Comparison of ENCODE assay signal across 19 mouse cellular contexts in genomic region chr9:69320635-69321027, GRCm38 (mm10).
A peak's percentile ranks its signal among the peaks of the same experiment; 100 is the strongest.
DNase-seq lines count a peak whose midpoint lies in the region; ATAC-seq and TF ChIP-seq lines count a peak whose summit lies in the region.
"Had no signal": no experiment of that assay in that cellular context is flagged by ENCODE, and none has a peak within 500 bp of the region (broad histone marks: within the 10 kb centered on the region; RNA-seq: fewer than 3 reads in every experiment).

No protein-coding gene starts in this region.

- H3K4me1 ChIP-seq in heart, embryonic 16.5 days (ENCODE audit: control insufficient read depth, insufficient read depth, low read length), result peaks cover 30% of the 10 kb centered on the region
- H3K4me1 ChIP-seq in kidney, postnatal 0 days (replicated peaks; ENCODE audit: insufficient read depth, low read length), result peaks cover 10% of the 10 kb centered on the region
- H3K4me1 ChIP-seq in midbrain, embryonic 14.5 days (ENCODE audit: control insufficient read depth, insufficient read depth, low read length), result no peaks in the 10 kb centered on the region
- peaks cover 5% of the 10 kb centered on the region; the same call in 1 of the 2 replicates for H3K4me1 ChIP-seq in midbrain, embryonic 13.5 days (replicated peaks)
- H3K4me1 ChIP-seq: hindbrain, embryonic 13.5 days had no signal

- H3K36me3 ChIP-seq in heart, embryonic 16.5 days (ENCODE audit: control insufficient read depth, insufficient read depth), result no peaks in the 10 kb centered on the region
- no peaks in the 10 kb centered on the region for H3K36me3 ChIP-seq in kidney, postnatal 0 days (ENCODE audit: insufficient read depth, low read length)
- H3K36me3 ChIP-seq in midbrain, embryonic 14.5 days (ENCODE audit: control insufficient read depth, insufficient read depth, low read length), result no peaks in the 10 kb centered on the region
- H3K36me3 ChIP-seq in midbrain, embryonic 13.5 days, result no peaks in the 10 kb centered on the region
- H3K36me3 ChIP-seq: hindbrain, embryonic 13.5 days; limb, embryonic 13.5 days; liver, embryonic 15.5 days; neural tube, embryonic 13.5 days had no signal

- H3K27me3 ChIP-seq in heart, embryonic 16.5 days (ENCODE audit: control insufficient read depth, insufficient read depth, low read length), result no peaks in the 10 kb centered on the region
- no peaks in the 10 kb centered on the region for H3K27me3 ChIP-seq in kidney, postnatal 0 days (ENCODE audit: insufficient read depth, low read length)
- no peaks in the 10 kb centered on the region for H3K27me3 ChIP-seq in midbrain, embryonic 14.5 days (ENCODE audit: control insufficient read depth, insufficient read depth, low read length)
- no peaks in the 10 kb centered on the region for H3K27me3 ChIP-seq in midbrain, embryonic 13.5 days
- H3K27me3 ChIP-seq: hindbrain, embryonic 13.5 days; liver, embryonic 15.5 days; neural tube, embryonic 13.5 days had no signal

- H3K9ac ChIP-seq in heart, embryonic 16.5 days (ENCODE audit: low read length), result no peak overlapping the region
- no peak overlapping the region for H3K9ac ChIP-seq in kidney, postnatal 0 days (ENCODE audit: low read depth, low read length)
- H3K9ac ChIP-seq in midbrain, embryonic 14.5 days (replicated peaks; ENCODE audit: low read length), result no peak overlapping the region
- H3K9ac ChIP-seq in midbrain, embryonic 13.5 days (replicated peaks), result no peak overlapping the region
- H3K9ac ChIP-seq: hindbrain, embryonic 13.5 days; limb, embryonic 13.5 days; liver, embryonic 15.5 days; neural tube, embryonic 13.5 days had no signal

- no peak for DNase-seq in heart, postnatal 10 days
- peak; percentile 73 for DNase-seq in kidney, postnatal 0 days (ENCODE audit: low spot score)
- DNase-seq in kidney, adult 9 months, result no peak
- peak; percentile 71 for DNase-seq in midbrain, embryonic 14.5 days
- DNase-seq in thymus, postnatal 25 days, result no peak
- DNase-seq: adrenal gland, adult 2 months; cerebellum, adult 8-10 months; heart, adult 18-20 months; kidney, adult 11 months; kidney, postnatal 36 days; lung, postnatal 4 days; right cerebral cortex, adult 18-20 months; thymus, postnatal 14 days had no signal

- 59% methylated on average over 3 of the region's 3 CpGs for WGBS in heart, embryonic 16.5 days
- 42% methylated on average over 3 of the region's 3 CpGs for WGBS in kidney, postnatal 0 days
- whole genome bisulfite sequencing in midbrain, embryonic 14.5 days, result 64% methylated on average over 3 of the region's 3 CpGs
- WGBS in midbrain, embryonic 13.5 days, result 67% methylated on average over 3 of the region's 3 CpGs

- no peak for ATAC-seq in heart, embryonic 16.5 days (replicated peaks; ENCODE audit: extremely low read depth, insufficient read depth, low FRiP score)
- no peak for ATAC-seq in kidney, postnatal 0 days (replicated peaks; ENCODE audit: low FRiP score, low read depth)
- ATAC-seq in midbrain, embryonic 14.5 days (ENCODE audit: low FRiP score, low TSS enrichment), result no peak
- no peak for ATAC-seq in midbrain, embryonic 13.5 days

- peak overlapping the region; percentile 2; the same call in 1 of the 2 replicates for H3K27ac ChIP-seq in heart, embryonic 16.5 days (ENCODE audit: low read length)
- H3K27ac ChIP-seq in kidney, postnatal 0 days, result peak overlapping the region; percentile 47
- H3K27ac ChIP-seq in midbrain, embryonic 14.5 days (replicated peaks; ENCODE audit: low read depth, low read length), result no peak overlapping the region
- no peak overlapping the region for H3K27ac ChIP-seq in midbrain, embryonic 13.5 days
- H3K27ac ChIP-seq: hindbrain, embryonic 13.5 days; limb, embryonic 13.5 days; liver, embryonic 15.5 days; neural tube, embryonic 13.5 days had no signal

- TF ChIP-seq CTCF in kidney, postnatal 0 days (IDR thresholded peaks at IDR 0.05; ENCODE audit: low read depth), result peak; percentile 55

- intact Hi-C loops in heart, postnatal 10 days (cut with DNase I), result loop anchor here (5.0 kb wide), 1 partner anchor 668 kb away; the partner anchor contains the start of gene Rora

- no peak overlapping the region for H3K4me3 ChIP-seq in heart, embryonic 16.5 days (ENCODE audit: low read length)
- no peak overlapping the region for H3K4me3 ChIP-seq in kidney, postnatal 0 days (replicated peaks; ENCODE audit: low read depth, low read length)
- H3K4me3 ChIP-seq in midbrain, embryonic 14.5 days (replicated peaks; ENCODE audit: low read depth, low read length), result no peak overlapping the region
- no peak overlapping the region for H3K4me3 ChIP-seq in midbrain, embryonic 13.5 days (replicated peaks)
- H3K4me3 ChIP-seq: hindbrain, embryonic 13.5 days; limb, embryonic 13.5 days; liver, embryonic 15.5 days; neural tube, embryonic 13.5 days had no signal

- H3K4me2 ChIP-seq in heart, embryonic 16.5 days (ENCODE audit: low read depth, low read length), result no peak overlapping the region
- H3K4me2 ChIP-seq in kidney, postnatal 0 days (ENCODE audit: low read length), result no peak overlapping the region
- no peak overlapping the region for H3K4me2 ChIP-seq in midbrain, embryonic 14.5 days (ENCODE audit: low read length)
- H3K4me2 ChIP-seq in midbrain, embryonic 13.5 days (replicated peaks), result no peak overlapping the region
- H3K4me2 ChIP-seq: hindbrain, embryonic 13.5 days; limb, embryonic 13.5 days; liver, embryonic 15.5 days; neural tube, embryonic 13.5 days had no signal

- H3K9me3 ChIP-seq in heart, embryonic 16.5 days (replicated peaks; ENCODE audit: control insufficient read depth, low read length), result no peaks in the 10 kb centered on the region
- H3K9me3 ChIP-seq in kidney, postnatal 0 days (replicated peaks; ENCODE audit: low read length), result no peaks in the 10 kb centered on the region
- no peaks in the 10 kb centered on the region for H3K9me3 ChIP-seq in midbrain, embryonic 14.5 days (ENCODE audit: control insufficient read depth, low read length)
- H3K9me3 ChIP-seq in midbrain, embryonic 13.5 days, result no peaks in the 10 kb centered on the region
- H3K9me3 ChIP-seq: hindbrain, embryonic 13.5 days; limb, embryonic 13.5 days; liver, embryonic 15.5 days; neural tube, embryonic 13.5 days had no signal

Comparison
In these comparisons a context has a peak if more than half of its experiments do, and no peak if none do; other contexts are left out.
1. DNase-seq: peak in kidney, postnatal 0 days (single experiment) and midbrain, embryonic 14.5 days (single experiment); none in heart, postnatal 10 days (0 of 2), kidney, adult 9 months (single experiment) and thymus, postnatal 25 days (single experiment).
2. H3K27ac ChIP-seq: peak in heart, embryonic 16.5 days (single experiment) and kidney, postnatal 0 days (single experiment); none in midbrain, embryonic 14.5 days (single experiment) and midbrain, embryonic 13.5 days (single experiment).